Mouse (Mus musculus) adipocyte (in vitro differentiated cells): Measurements from ENCODE around the gene Gpr173.
A peak's percentile ranks its signal among the peaks of the same experiment; 100 is the strongest.
"Not testable (repeated sequence)": the region's sequence is repeated elsewhere in the genome, so short reads cannot be mapped to it uniquely, and the experiment has no call there.

Experiments used
- DNase-seq: peaks from one replicate; pipeline ENCODE4 v3.0.0-alpha.2; 2016; ENCODE audit warnings: low spot score

The Gpr173 gene

GRCm38 (mm10) chrX:152368397-152369273 lies at the start of gene Gpr173:
Gene Gpr173, minus strand, starts transcription at chrX:152368704.
- peak; percentile 34 for DNase-seq

GRCm38 (mm10) chrX:152403251-152403650 lies 34.7 kb upstream of the Gpr173 start:
- DNase-seq, result no peak

GRCm38 (mm10) chrX:152400096-152400495 lies 31.6 kb upstream of the Gpr173 start:
- DNase-seq, result no peak

- DNase-seq, result no peak
Measured at GRCm38 (mm10) chrX:152368054-152368396, 479 bp downstream of the Gpr173 start.

GRCm38 (mm10) chrX:152366418-152366817 lies 2.1 kb downstream of the Gpr173 start:
- DNase-seq, result peak; percentile 72

- DNase-seq, result peak; percentile 75
Measured at GRCm38 (mm10) chrX:152352553-152353153, 15.9 kb downstream of the Gpr173 start.

GRCm38 (mm10) chrX:152347041-152347440 lies 21.5 kb downstream of the Gpr173 start:
- DNase-seq, result no peak

GRCm38 (mm10) chrX:152346587-152346986 lies 21.9 kb downstream of the Gpr173 start:
- no peak for DNase-seq

- no peak for DNase-seq
Measured at GRCm38 (mm10) chrX:152342903-152343302, 25.6 kb downstream of the Gpr173 start.

- DNase-seq, result peak; percentile 96
Measured at GRCm38 (mm10) chrX:152342358-152342901, 26.1 kb downstream of the Gpr173 start, which contains the start of gene Tspyl2. Gene Tspyl2, minus strand, starts transcription at chrX:152342425.

- DNase-seq, result no peak
Measured at GRCm38 (mm10) chrX:152341496-152341895, 27.0 kb downstream of the Gpr173 start.

- peak; percentile 91 for DNase-seq
Measured at GRCm38 (mm10) chrX:152336546-152337332, 31.8 kb downstream of the Gpr173 start.

GRCm38 (mm10) chrX:152336123-152336522 lies 32.4 kb downstream of the Gpr173 start:
- DNase-seq, result not testable (repeated sequence)

GRCm38 (mm10) chrX:152329400-152329799 lies 39.1 kb downstream of the Gpr173 start:
- not testable (repeated sequence) for DNase-seq

- DNase-seq, result no peak
Measured at GRCm38 (mm10) chrX:152327689-152328052, 40.8 kb downstream of the Gpr173 start.

GRCm38 (mm10) chrX:152326996-152327688 lies 41.4 kb downstream of the Gpr173 start, which contains the start of gene Kantr:
Gene Kantr, minus strand, starts transcription at chrX:152327495.
- peak; percentile 92 for DNase-seq

GRCm38 (mm10) chrX:152323584-152323983 lies 44.9 kb downstream of the Gpr173 start:
- DNase-seq, result no peak

- DNase-seq, result no peak
Measured at GRCm38 (mm10) chrX:152322776-152323175, 45.7 kb downstream of the Gpr173 start.

- no peak for DNase-seq
Measured at GRCm38 (mm10) chrX:152320535-152320934, 48.0 kb downstream of the Gpr173 start.

GRCm38 (mm10) chrX:152307942-152308341 lies 60.6 kb downstream of the Gpr173 start:
- peak; percentile 50 for DNase-seq

- DNase-seq, result no peak
Measured at GRCm38 (mm10) chrX:152307371-152307770, 61.1 kb downstream of the Gpr173 start.

GRCm38 (mm10) chrX:152306224-152306623 lies 62.3 kb downstream of the Gpr173 start:
- no peak for DNase-seq
